Mouse (Mus musculus) cerebellum, adult 2 months (tissue): ENCODE data around the gene Lyz2.

Experiments
- CTCF ChIP-seq: fragments of 200-500 bp; IDR thresholded peaks from 2 replicates; pipeline ENCODE4 v1.5.1; 2011; ENCODE audit warnings: low read depth, mild to moderate bottlenecking, control low read depth, low read length, moderate library complexity, borderline replicate concordance; ENCODE audit not compliant: insufficient read depth
- POLR2A ChIP-seq: fragments of 200-500 bp; IDR thresholded peaks from 2 replicates; pipeline ENCODE4 v1.6.1; 2011; ENCODE audit warnings: low read length, control low read depth, borderline replicate concordance; ENCODE audit not compliant: insufficient read depth

DNA sequence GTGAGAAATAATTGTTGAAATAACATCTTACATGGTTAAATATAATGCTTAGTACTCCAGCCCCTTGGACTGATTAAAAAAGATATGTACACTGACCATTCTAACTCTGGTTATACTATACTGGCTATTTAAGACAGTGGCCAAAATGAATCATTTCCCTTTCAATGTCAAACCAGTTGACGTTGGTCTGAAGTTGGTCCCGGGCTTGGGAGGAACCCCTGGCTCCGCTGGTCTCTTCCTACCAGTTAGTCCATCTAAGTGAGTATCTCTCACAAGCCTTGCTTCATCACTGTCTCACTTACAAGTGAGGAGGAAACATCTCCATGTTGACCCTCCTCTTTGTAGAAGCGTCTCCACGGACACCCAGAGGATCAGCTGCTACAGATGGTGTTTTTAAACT lies 22.2 kb upstream of the Lyz2 start:
- no peak for TF ChIP-seq CTCF
- no peak for TF ChIP-seq POLR2A
